Mouse (Mus musculus): Measurements from ENCODE around the gene Inafm2. TPM values are rescaled to one million over a fixed set of nuclear protein-coding genes. Genes with fewer than 3 reads are reported as not detected.

Inafm2 gene
- polyA plus RNA-seq, 1 experiment = 10.3 TPM

- H3K4me3 ChIP-seq (ENCODE audit: insufficient read depth, poor library complexity, severe bottlenecking) = no peak overlapping the region
- peaks cover 36% of the 10 kb centered on the region for H3K27me3 ChIP-seq (ENCODE audit: control insufficient read depth, insufficient read depth, insufficient read length)
- H3K79me3 ChIP-seq (ENCODE audit: low read depth) = no peaks in the 10 kb centered on the region
- no peaks in the 10 kb centered on the region for H3K36me3 ChIP-seq (ENCODE audit: control insufficient read depth, insufficient read depth)
- no peak overlapping the region for H3ac ChIP-seq (ENCODE audit: control insufficient read depth, insufficient read length, low read depth)
- TF ChIP-seq MYOG (IDR thresholded peaks at IDR 0.05; ENCODE audit: control insufficient read depth, extremely low read depth, insufficient read length) (no peak), USF1 (IDR thresholded peaks at IDR 0.05; ENCODE audit: low read depth) (no peak), FOSL1 (IDR thresholded peaks at IDR 0.05; ENCODE audit: insufficient read depth, low read length, poor library complexity, severe bottlenecking) (no peak), CTCF (IDR thresholded peaks at IDR 0.05; ENCODE audit: control insufficient read depth, insufficient read depth, insufficient read length) (no peak), CEBPB (IDR thresholded peaks at IDR 0.05; ENCODE audit: low read depth) (no peak), MAX (IDR thresholded peaks at IDR 0.05) (no peak), MYOD1 (IDR thresholded peaks at IDR 0.05; ENCODE audit: control insufficient read depth, insufficient read length, low read depth) (no peak)
- no peaks in the 10 kb centered on the region for H3K79me2 ChIP-seq (ENCODE audit: control insufficient read depth, insufficient read depth)
Observed at GRCm38 (mm10) chr2:118701161-118701560, 44.4 kb upstream of the Inafm2 start.

DNA sequence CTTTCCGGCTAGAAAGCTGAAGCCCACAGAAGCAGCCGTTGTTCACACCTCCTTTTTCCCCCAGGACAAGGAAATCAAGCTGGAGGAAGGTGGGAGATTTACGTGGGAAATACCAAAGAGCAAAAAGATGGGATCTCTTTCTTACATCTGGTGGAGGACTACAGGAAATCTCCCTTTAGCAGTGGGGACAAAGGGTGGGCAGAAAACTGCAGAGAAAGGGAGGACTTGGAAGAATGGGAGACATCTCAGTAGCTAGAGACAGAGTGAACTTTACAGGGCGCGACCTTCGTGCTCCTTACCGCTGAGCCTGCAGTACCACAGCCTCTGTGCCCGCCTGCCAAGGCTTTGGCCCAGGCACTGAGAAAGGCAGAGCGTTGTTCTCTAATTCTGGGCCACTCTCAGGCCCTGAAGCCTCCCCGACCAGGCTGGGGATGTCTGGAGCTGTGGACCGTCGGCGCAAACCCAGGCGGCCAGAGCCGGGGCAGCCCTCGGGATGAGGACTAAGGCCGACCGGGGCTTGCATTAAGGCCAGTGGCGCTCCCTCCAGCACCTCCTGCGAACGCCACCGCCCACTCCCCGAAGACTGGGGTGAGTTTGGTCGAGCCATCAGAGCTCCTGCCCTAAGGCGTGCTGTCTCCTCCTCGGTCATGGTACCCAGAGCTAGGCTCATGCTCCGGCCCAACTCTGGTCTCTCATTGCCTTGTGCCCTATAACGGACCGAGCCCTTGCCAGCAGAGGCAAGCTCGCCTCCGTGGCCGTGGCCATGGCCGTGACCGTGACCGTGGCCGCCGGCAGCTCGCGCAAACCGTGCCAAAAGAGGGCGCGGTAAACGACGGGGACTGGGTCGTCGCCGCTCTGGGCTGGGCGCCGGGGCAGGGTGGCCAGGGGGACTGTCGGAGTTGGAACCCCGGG lies 43.3 kb upstream of the Inafm2 start:
- Histone ChIP-seq H3K4me3 (ENCODE audit: insufficient read depth, poor library complexity, severe bottlenecking) (no peak overlapping the region), H3K79me2 (ENCODE audit: control insufficient read depth, insufficient read depth) (no peaks in the 10 kb centered on the region), H3K27me3 (ENCODE audit: control insufficient read depth, insufficient read depth, insufficient read length) (peaks cover 44% of the 10 kb centered on the region), H3ac (ENCODE audit: control insufficient read depth, insufficient read length, low read depth) (no peak overlapping the region), H3K36me3 (ENCODE audit: control insufficient read depth, insufficient read depth) (no peaks in the 10 kb centered on the region), H3K79me3 (ENCODE audit: low read depth) (no peaks in the 10 kb centered on the region)
- TF ChIP-seq MYOG (IDR thresholded peaks at IDR 0.05; ENCODE audit: control insufficient read depth, extremely low read depth, insufficient read length) = no peak
- TF ChIP-seq CTCF (IDR thresholded peaks at IDR 0.05; ENCODE audit: control insufficient read depth, insufficient read depth, insufficient read length) = no peak
- TF ChIP-seq FOSL1 (IDR thresholded peaks at IDR 0.05; ENCODE audit: insufficient read depth, low read length, poor library complexity, severe bottlenecking) = no peak
- TF ChIP-seq MYOD1 (IDR thresholded peaks at IDR 0.05; ENCODE audit: control insufficient read depth, insufficient read length, low read depth) = no peak
- no peak for TF ChIP-seq USF1 (IDR thresholded peaks at IDR 0.05; ENCODE audit: low read depth)
- no peak for TF ChIP-seq CEBPB (IDR thresholded peaks at IDR 0.05; ENCODE audit: low read depth)
- no peak for TF ChIP-seq MAX (IDR thresholded peaks at IDR 0.05)

DNA sequence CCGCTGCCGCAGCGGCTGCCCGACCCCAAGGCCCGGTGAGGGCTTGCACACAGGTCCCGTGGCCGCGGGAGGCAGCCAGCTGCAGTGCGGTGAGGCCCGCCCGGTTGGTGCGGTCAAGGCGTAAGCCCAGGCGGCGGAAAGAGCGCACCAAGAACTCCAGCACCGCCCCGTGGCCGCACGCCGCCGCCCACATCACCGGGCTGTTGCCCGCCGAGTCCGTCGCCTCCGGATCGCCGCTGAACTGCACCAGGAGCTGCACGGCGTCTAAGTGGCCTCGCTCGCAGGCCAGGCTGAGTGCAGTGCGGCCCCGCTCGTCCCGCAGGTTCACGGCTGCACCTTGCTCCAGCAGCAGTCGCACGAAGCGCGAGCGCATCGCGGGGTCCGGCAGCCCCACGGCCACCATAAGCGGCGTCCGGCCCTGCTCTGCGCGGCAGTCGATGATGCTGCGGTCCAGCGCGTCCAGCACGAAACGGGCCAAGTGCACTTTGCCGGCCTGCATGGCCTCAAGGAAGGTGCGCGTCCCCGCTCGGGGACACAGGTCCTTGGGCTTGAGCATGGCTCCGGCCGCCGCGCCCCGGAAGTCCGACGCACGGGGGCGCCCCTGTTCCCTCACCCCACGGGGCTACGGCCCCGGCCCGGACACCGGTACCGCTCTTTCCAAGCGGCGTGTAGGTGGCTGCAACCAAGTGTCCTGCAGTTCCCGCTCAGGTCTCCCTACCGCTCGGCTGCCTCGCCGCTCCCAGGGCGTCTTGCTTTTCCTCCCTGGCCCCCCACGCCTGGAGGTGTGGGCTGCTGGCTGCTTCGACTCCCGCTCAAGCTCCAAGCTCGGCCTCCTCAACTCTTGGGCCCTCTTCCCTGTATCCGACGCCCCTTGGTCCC lies 42.4 kb upstream of the Inafm2 start:
- no peaks in the 10 kb centered on the region for H3K79me3 ChIP-seq (ENCODE audit: low read depth)
- H3K4me3 ChIP-seq (ENCODE audit: insufficient read depth, poor library complexity, severe bottlenecking) = no peak overlapping the region
- peaks cover 44% of the 10 kb centered on the region for H3K27me3 ChIP-seq (ENCODE audit: control insufficient read depth, insufficient read depth, insufficient read length)
- H3K36me3 ChIP-seq (ENCODE audit: control insufficient read depth, insufficient read depth) = no peaks in the 10 kb centered on the region
- H3ac ChIP-seq (ENCODE audit: control insufficient read depth, insufficient read length, low read depth) = peak overlapping the region; percentile 59
- TF ChIP-seq CTCF (IDR thresholded peaks at IDR 0.05; ENCODE audit: control insufficient read depth, insufficient read depth, insufficient read length) (peak; percentile 50), MYOD1 (IDR thresholded peaks at IDR 0.05; ENCODE audit: control insufficient read depth, insufficient read length, low read depth) (no peak)
- no peaks in the 10 kb centered on the region for H3K79me2 ChIP-seq (ENCODE audit: control insufficient read depth, insufficient read depth)

DNA sequence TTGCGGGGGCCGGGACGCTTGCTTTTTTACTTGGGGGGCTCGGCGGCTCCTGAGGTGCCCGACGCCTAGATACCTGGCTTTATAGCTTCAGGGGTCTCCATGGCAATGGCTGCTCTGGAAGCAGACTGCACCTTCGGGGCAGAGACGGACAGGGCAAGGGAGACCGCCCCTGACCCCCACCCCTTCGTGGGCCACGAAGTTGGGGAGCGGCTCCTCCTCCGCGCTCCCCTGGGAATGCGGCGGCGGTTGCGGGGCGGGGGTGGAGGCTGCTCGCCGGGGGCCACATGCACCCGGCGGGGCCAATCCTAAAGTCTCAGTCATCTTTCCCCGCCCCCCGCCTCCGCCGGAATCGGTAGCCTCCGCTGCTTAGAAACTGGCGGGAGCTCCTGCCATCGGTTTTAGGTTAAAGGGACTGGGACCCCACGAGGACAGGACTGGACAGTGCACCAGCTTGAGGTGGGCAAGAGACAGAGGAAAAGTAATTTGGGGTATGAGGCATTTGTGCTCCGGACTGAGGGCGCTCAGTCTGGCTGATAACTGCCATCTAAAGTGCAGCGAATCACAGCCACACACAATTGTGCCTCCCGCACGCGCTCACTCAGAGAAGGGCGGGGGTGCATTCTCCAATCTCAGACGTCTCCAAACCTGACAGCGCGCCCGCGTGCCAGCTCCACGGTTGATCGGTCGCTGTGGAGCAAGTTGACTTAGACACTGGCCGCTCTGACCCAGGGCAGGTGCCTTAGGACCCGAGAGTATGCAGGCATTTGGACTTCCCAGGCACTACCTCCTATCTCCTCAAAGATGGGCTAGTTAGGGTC lies 41.4 kb upstream of the Inafm2 start, which contains the start of gene Ankrd63:
Gene Ankrd63, minus strand, starts transcription at position 51 of the 818 bp plus-strand sequence.
- Histone ChIP-seq H3K36me3 (ENCODE audit: control insufficient read depth, insufficient read depth) (no peaks in the 10 kb centered on the region), H3K79me3 (ENCODE audit: low read depth) (no peaks in the 10 kb centered on the region), H3ac (ENCODE audit: control insufficient read depth, insufficient read length, low read depth) (peak within 1 kb of the TSS; percentile 59), H3K27me3 (ENCODE audit: control insufficient read depth, insufficient read depth, insufficient read length) (peaks cover 44% of the 10 kb centered on the region), H3K4me3 (ENCODE audit: insufficient read depth, poor library complexity, severe bottlenecking) (no peak within 1 kb of the TSS), H3K79me2 (ENCODE audit: control insufficient read depth, insufficient read depth) (no peaks in the 10 kb centered on the region)
- TF ChIP-seq USF1 (IDR thresholded peaks at IDR 0.05; ENCODE audit: low read depth) = no peak
- TF ChIP-seq CTCF (IDR thresholded peaks at IDR 0.05; ENCODE audit: control insufficient read depth, insufficient read depth, insufficient read length) = no peak
- no peak for TF ChIP-seq MYOD1 (IDR thresholded peaks at IDR 0.05; ENCODE audit: control insufficient read depth, insufficient read length, low read depth)
- no peak for TF ChIP-seq MYOG (IDR thresholded peaks at IDR 0.05; ENCODE audit: control insufficient read depth, extremely low read depth, insufficient read length)
- no peak for TF ChIP-seq FOSL1 (IDR thresholded peaks at IDR 0.05; ENCODE audit: insufficient read depth, low read length, poor library complexity, severe bottlenecking)
- no peak for TF ChIP-seq MAX (IDR thresholded peaks at IDR 0.05)
- no peak for TF ChIP-seq CEBPB (IDR thresholded peaks at IDR 0.05; ENCODE audit: low read depth)

GRCm38 (mm10) chr2:118706436-118706835 lies 39.1 kb upstream of the Inafm2 start:
- Histone ChIP-seq H3K4me3 (ENCODE audit: insufficient read depth, poor library complexity, severe bottlenecking) (no peak overlapping the region), H3K27me3 (ENCODE audit: control insufficient read depth, insufficient read depth, insufficient read length) (peaks cover 52% of the 10 kb centered on the region), H3K36me3 (ENCODE audit: control insufficient read depth, insufficient read depth) (no peaks in the 10 kb centered on the region), H3K79me3 (ENCODE audit: low read depth) (no peaks in the 10 kb centered on the region), H3K79me2 (ENCODE audit: control insufficient read depth, insufficient read depth) (no peaks in the 10 kb centered on the region), H3ac (ENCODE audit: control insufficient read depth, insufficient read length, low read depth) (no peak overlapping the region)
- TF ChIP-seq CTCF (IDR thresholded peaks at IDR 0.05; ENCODE audit: control insufficient read depth, insufficient read depth, insufficient read length) = no peak
